Mouse (Mus musculus) G1E-ER4 (cell line): ENCODE results near the gene Pik3r5. TPM values are rescaled to one million over a fixed set of nuclear protein-coding genes. Genes with fewer than 3 reads are reported as not detected.

Experiments used
- GATA1 ChIP-seq: IDR thresholded peaks from one replicate; pipeline ENCODE4 v1.8.0; 2012; ENCODE audit warnings: low read length, inconsistent platforms
- polyA plus RNA-seq: library from polyadenylated mRNA; stranded (reverse); fragments of >175 nt; gene quantifications from 2 replicates; pipeline ENCODE4 v1.2.3, GENCODE M21; 2012

Gene Pik3r5
- polyA plus RNA-seq, 1 experiment = not detected

DNA sequence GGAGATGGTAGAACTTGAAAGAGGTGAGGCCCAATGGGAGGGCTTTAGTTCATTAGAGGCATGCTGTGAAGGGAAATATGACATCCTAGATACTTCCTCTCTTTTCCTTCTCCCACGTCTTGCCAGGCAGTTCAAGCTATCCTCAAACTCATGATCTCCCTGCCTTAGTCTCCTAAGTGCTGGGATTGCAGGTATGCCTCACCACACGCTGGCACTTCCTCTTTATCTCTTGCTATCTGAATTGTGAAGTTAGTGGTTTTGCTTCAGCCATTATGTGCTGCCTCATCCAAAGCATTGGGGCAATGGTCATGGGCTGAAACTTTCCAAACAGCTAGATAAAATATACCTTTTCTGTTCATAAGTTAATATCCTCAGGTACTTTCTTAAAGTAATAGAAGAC, 77.3 kb downstream of the Pik3r5 start:
- no peak for TF ChIP-seq GATA1

GRCm38 (mm10) chr11:68513969-68514368, 82.0 kb downstream of the Pik3r5 start:
- no peak for TF ChIP-seq GATA1

DNA sequence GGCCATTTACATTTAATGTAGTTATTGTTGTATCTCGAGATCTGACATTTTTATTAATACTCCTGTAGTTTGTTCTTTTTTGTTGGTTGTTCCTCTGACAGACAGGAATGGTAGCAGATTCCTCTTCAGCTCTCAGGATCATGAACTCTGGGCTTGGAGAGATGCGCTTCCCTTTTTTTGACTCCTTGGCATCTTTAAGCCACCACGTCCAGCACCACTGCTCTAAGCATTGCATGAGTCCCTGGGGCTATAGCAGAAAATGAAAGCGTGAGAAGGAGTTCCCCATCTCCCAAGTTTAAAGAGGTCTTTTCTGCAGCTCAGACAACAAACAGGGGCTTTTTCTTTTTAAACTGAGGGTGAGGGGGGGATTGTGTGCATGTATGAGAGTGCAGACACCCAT, 87.4 kb downstream of the Pik3r5 start:
- TF ChIP-seq GATA1 = no peak

- no peak for TF ChIP-seq GATA1
Observed at GRCm38 (mm10) chr11:68519815-68520214, 87.9 kb downstream of the Pik3r5 start.

DNA sequence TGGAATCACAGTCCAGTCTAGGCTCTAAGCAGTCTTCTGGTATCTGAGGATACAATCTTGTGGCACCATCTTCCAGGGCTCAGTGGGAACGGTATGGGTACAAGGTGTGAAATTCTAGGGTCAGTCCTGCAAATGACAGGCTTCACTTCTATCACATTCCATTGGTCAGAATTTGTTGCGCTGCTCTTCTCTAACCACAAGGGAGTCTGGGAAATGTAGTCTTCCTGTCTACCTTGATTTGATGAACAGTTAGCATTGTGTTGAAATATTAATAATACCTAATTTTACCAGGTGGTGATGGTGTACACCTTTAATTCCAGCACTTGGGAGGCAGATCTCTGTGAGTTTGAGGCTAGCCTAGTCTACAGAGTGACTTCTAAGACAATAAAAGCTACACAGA, 88.5 kb downstream of the Pik3r5 start:
- TF ChIP-seq GATA1 = no peak

DNA sequence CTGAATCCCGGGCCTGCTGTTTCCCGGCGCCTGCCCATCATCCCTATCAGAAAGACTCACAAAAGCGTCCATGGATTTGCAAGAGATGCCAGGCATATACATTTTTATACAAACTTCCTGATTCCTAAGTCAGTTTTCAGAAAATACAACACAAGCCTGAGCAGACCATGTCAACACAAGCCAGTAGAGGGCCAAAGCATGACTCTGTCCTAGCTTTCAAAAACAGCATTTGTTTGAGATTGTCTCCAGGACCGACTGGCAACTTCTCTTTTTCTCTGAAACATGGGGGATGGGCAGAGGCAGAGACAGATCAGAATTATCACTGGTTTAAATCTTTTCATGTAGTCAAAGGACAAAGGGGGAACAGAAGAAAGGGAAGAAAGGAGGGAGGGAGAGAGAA, 89.4 kb downstream of the Pik3r5 start:
- no peak for TF ChIP-seq GATA1

GRCm38 (mm10) chr11:68526441-68526840, 94.5 kb downstream of the Pik3r5 start:
- no peak for TF ChIP-seq GATA1

- no peak for TF ChIP-seq GATA1
Observed at GRCm38 (mm10) chr11:68531066-68531806, 99.3 kb downstream of the Pik3r5 start.

DNA sequence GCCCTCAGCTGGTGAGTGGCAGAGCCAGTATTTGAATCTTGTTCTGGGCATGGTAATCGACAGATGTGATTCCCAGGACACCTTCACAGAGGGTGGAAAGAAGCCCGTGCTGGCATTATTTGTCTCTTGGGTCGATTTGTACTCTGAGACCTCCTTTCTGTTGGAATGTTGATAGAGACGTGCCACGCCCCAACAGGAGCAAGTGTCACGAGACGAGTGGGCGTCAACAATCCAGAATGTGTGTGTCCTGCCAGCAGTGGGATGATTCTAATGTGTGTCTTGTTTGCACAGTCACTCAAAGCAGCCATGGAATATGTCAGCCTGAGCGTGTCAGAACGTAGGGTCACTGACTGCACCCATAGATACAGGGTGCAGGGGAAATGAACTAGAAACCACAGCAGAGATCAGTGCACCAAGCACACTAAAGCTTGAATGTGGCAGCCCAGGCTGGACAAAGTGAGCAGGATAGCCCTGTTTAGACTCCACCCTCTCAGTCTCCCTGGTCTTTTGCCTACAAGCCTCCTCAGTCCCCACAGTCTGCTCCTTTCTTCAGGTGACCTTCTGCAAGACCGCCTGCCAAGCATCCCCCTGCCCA, 100.1 kb downstream of the Pik3r5 start:
- no peak for TF ChIP-seq GATA1

- TF ChIP-seq GATA1 = no peak
Observed at GRCm38 (mm10) chr11:68532773-68533172, 100.9 kb downstream of the Pik3r5 start.

DNA sequence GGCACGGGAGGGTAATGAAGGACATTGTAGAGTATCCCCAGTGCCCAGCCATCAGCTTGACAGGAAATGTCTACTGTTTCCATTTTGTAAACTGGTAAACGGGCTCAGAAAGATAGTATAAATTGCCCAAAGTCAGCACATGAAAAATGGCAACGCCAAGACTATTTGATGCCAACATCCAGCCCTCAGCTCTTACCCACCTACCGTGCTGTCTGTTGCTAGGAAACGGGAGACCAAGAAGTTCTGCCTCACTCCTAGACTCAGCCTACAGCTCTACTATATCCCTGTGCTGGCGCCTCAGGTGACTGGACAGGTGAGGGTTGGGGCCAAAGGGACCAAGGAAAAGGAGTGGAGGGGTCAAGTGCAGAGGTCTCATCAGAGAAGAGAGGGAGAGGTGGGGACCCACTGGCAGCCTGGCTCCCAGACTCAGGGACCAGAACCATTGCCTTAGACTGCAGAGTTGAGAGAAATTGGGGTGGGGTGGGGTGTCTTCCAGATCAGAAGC, 102.1 kb downstream of the Pik3r5 start:
- no peak for TF ChIP-seq GATA1

GRCm38 (mm10) chr11:68536026-68536425, 104.1 kb downstream of the Pik3r5 start:
- TF ChIP-seq GATA1 = no peak

DNA sequence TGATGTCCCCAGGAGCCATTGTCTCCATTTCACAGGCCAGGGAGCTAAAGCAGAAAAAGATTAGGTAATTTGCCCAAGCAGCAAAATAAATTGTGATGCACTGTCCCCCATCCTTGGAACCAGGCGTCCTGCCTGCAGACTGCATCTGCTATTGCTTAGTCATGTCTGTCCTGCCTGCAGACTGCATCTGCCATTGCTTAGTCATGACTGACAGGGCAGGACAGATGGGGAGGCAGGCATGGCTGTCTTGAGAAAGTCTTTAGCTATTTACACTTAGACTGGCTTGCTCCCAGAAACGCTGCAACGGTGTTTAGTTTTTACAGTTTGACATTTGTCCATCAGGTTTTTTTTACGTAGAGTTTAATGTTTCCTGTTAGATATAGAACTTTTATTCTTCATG, 104.5 kb downstream of the Pik3r5 start:
- no peak for TF ChIP-seq GATA1

GRCm38 (mm10) chr11:68539621-68540020, 107.7 kb downstream of the Pik3r5 start:
- TF ChIP-seq GATA1 = no peak

DNA sequence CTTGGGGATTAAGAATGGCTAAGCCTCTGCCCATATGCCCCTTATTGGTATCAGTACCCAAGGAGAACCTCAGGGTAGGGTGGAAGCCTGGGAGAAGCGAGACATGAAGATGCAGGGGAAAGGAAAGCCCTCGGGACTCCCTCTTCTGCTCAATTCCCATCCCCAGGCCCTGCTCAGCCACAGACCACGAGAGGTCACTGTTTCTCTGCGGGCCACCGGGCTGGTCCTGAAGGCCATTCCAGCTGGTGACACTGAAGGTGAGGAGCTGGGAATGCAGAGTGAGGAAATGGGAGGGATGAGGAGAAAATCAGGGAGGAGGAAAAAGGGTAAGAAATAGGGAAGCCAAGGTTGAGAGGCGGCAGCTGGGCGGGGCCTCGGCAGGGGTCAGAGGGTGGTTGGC, 112.6 kb downstream of the Pik3r5 start:
- TF ChIP-seq GATA1 = no peak

DNA sequence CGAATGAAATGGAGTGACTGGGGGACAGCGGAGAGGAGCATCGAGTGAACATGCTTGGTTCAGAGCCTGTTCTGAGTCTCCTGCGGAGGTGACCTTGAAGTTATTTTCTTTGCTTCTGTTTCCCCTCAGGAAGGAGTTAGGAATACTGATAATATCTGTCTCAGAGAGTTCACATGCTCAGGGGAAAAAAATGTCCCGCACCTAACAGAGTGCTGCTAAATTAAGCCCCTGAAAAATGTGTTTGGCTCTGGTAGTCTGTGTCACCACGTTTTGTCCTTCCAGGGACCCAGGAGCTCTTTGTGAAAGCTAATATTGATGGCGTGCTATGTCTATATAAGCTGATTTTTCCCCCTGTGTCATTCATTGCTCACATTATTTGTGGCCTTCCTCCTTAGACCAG, 113.3 kb downstream of the Pik3r5 start:
- TF ChIP-seq GATA1 = no peak

- no peak for TF ChIP-seq GATA1
Observed at GRCm38 (mm10) chr11:68545682-68546222, 113.8 kb downstream of the Pik3r5 start.

Other genes with a start within 250 kb of the Pik3r5 start
- gene Ntn1, start 31.3 kb upstream of the Pik3r5 start, polyA plus RNA-seq = not detected in 2 replicates
- gene Pik3r6, start 70.9 kb downstream of the Pik3r5 start, polyA plus RNA-seq = not detected in 2 replicates
- gene Mfsd6l, start 124.1 kb downstream of the Pik3r5 start, polyA plus RNA-seq = not detected in 2 replicates
- not detected in 2 replicates for gene Ccdc42, start 154.9 kb downstream of the Pik3r5 start, polyA plus RNA-seq